Mouse (Mus musculus) heart, embryonic 10.5 days (tissue): ENCODE results near the gene Stk24. TPM values are rescaled to one million over a fixed set of nuclear protein-coding genes. Genes with fewer than 3 reads are reported as not detected.

Experiments used
- DNase-seq: peaks from one replicate; pipeline ENCODE4 v3.0.0-alpha.2; 2017; ENCODE audit warnings: low spot score
- H3K27ac ChIP-seq: fragments of 300-500 bp; sonication (generic); 2 replicates; pipeline ENCODE4 v1.5.1; 2016; ENCODE audit warnings: mild to moderate bottlenecking
- H3K27me3 ChIP-seq: fragments of 300-500 bp; sonication (generic); 2 replicates; pipeline ENCODE4 v1.6.1; 2016; ENCODE audit warnings: mild to moderate bottlenecking; ENCODE audit not compliant: poor library complexity, insufficient read depth, severe bottlenecking
- H3K36me3 ChIP-seq: fragments of 300-500 bp; sonication (generic); 2 replicates; pipeline ENCODE4 v1.6.1; 2016; ENCODE audit warnings: mild to moderate bottlenecking, moderate library complexity
- H3K4me1 ChIP-seq: fragments of 300-500 bp; sonication (generic); 2 replicates; pipeline ENCODE4 v1.6.1; 2016; ENCODE audit warnings: mild to moderate bottlenecking
- H3K4me3 ChIP-seq: fragments of 300-500 bp; sonication (generic); 2 replicates; pipeline ENCODE4 v1.5.1; 2016; ENCODE audit warnings: mild to moderate bottlenecking, moderate library complexity
- H3K9me3 ChIP-seq: fragments of 300-500 bp; sonication (generic); 2 replicates; pipeline ENCODE4 v1.6.1; 2016; ENCODE audit warnings: mild to moderate bottlenecking, moderate library complexity
- WGBS: fragments of 180-500 bp; shearing (Covaris S2); methylation state at CpG from one replicate; pipeline ENCODE4 v1.1.7; 2016; 5-methylcytosine and 5-hydroxymethylcytosine counted together
- polyA plus RNA-seq: library from polyadenylated mRNA; unstranded; fragments of >200 nt; fragmentation: Nextera tagmentation; extraction: Ambion mirVana; gene quantifications from 2 replicates; pipeline ENCODE4 v1.2.1, GENCODE M21; 2016

Gene Stk24
- polyA plus RNA-seq, 1 experiment from 2014 or later, result 39.8 TPM

DNA sequence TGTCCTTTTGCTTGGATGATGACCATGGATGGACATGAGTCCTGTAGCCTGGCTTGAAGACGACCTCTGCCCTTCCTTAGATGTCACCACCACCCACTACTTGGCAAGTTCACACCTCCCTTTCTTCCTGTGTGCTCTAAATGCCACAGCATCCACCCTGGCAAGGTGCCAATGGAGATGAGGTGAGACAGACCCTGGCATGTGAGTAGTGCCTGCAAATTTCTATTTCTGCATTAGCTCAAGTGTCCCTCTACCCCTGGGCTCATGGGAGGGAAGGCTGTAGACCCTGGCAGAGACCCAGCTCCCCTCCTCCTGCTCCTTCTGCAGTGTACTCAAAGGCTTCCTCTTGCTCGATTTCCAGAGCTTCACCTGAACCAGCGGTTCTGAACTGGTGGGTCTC lies 64.9 kb downstream of the Stk24 start:
- H3K27ac ChIP-seq, result peak overlapping the region; percentile 29; the same call in 1 of the 2 replicates
- H3K9me3 ChIP-seq, result no peaks in the 10 kb centered on the region
- no peaks in the 10 kb centered on the region for H3K36me3 ChIP-seq
- 72% methylated on average over 3 of the region's 3 CpGs for WGBS
- H3K27me3 ChIP-seq, result no peaks in the 10 kb centered on the region
- no peak overlapping the region for H3K4me3 ChIP-seq
- H3K4me1 ChIP-seq, result peaks cover 85% of the 10 kb centered on the region
- DNase-seq, result no peak

DNA sequence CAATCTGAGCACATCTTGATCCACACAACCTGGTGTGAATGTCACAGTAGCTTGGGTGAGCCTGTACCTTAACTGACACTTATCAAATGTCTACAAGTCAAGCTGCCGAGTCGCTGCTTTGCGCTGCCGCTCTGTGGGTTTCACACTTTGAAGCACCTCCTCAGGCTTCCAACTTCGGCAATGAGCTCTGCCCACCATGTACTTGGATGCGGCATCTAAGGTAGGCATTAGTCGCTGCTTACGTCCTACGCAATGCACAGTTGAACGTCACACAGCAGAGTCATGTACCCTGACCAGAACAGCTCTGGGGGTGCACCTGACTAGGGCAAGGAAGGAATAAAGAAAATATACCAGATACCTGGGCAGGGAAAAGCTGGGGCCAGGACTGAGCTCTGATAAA lies 66.5 kb downstream of the Stk24 start:
- Histone ChIP-seq H3K4me3 (no peak overlapping the region), H3K36me3 (no peaks in the 10 kb centered on the region), H3K27ac (peak overlapping the region; percentile 69; the same call in 1 of the 2 replicates), H3K4me1 (peaks cover 96% of the 10 kb centered on the region), H3K9me3 (no peaks in the 10 kb centered on the region), H3K27me3 (no peaks in the 10 kb centered on the region)
- DNase-seq, result no peak
- WGBS, result 77% methylated on average over 10 of the region's 10 CpGs

DNA sequence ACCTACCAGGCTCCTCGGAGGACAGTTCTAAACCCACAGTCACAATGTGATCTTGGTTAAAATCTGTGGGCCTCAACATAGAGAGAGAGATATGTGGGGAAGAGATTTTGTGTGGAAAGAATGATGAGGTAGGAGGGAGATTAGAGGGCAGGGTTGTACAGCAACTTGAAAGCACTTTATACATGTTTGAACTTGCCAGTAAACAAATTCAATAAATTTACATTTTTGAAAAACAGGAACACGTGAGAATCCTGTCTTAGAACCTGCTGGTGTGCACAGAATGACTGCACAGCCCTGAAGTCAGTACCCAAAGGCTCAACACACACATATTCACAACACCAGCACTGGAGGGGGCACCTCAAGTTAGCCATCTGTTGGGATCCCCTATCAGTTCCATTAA lies 68.7 kb downstream of the Stk24 start:
- no peak for DNase-seq
- H3K4me1 ChIP-seq, result peaks cover 84% of the 10 kb centered on the region

DNA sequence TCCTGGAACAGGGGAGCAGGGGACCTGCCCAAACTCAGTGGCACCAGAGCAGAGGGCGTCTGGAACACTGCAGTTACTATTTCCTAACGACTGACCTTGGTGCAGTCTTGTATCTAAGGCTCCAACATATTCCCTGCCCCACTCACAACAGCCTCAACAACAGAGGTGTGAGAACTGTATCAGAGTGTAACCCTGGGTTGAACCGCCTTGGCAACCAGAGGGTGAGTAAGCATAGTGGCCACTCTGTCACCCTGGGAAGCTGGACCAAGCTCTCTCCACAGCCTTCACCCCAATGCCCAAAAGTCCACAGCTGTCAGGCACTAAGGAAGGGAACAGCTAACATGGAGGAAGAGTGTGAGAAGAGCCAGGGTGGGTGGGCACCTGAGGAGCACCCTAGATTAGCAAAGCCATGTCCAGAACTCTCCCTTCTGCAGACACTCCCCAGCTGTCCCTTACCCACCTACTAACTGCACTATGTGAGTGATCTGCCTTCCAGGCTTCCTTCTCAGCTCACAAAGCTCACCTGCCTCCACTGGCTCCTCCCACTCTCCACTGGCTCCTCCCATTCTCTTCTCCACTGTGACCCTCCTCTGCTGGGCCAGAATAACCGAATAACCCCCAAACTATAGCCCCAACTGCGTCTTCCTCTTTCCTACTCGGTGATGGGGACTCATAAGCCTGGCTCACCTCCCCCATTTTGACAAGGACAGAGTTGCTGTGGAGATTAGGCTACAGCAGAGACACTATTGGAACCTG lies 69.3 kb downstream of the Stk24 start:
- peaks cover 81% of the 10 kb centered on the region for H3K4me1 ChIP-seq
- 69% methylated on average over 6 of the region's 6 CpGs for WGBS

More for the DNA sequence above, 68.7 kb downstream of the Stk24 start:
- Histone ChIP-seq H3K27ac (no peak overlapping the region), H3K27me3 (no peaks in the 10 kb centered on the region), H3K9me3 (no peaks in the 10 kb centered on the region), H3K4me3 (no peak overlapping the region), H3K36me3 (peaks cover 9% of the 10 kb centered on the region; the same call in 1 of the 2 replicates)
- 83% methylated on average over 2 of the region's 2 CpGs for WGBS

DNA sequence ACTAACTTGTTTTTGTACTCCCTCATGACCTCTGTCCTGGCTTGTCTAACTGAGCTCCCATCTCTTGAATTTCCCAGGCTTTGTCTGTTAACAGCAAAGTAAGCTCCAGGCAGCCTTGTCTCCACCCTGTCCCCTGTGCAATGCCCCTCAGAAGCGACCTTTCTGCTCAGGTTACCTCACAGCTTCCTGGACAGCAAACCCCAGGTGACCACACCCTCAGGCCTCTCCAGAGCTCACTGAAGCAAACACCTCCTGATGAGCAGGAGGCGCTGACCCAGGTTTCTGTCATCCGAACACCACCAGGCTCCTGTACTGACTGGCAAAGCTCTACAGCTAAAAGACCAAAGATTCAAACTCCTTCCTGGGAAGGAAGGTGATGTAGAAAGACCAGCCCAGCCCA lies 69.9 kb downstream of the Stk24 start:
- H3K27ac ChIP-seq, result peak overlapping the region; percentile 47; the same call in 1 of the 2 replicates
- DNase-seq, result no peak
- peaks cover 75% of the 10 kb centered on the region for H3K4me1 ChIP-seq
- H3K9me3 ChIP-seq, result no peaks in the 10 kb centered on the region
- peaks cover 9% of the 10 kb centered on the region; the same call in 1 of the 2 replicates for H3K36me3 ChIP-seq
- 73% methylated on average over 3 of the region's 3 CpGs for WGBS
- H3K27me3 ChIP-seq, result no peaks in the 10 kb centered on the region
- H3K4me3 ChIP-seq, result no peak overlapping the region

More for the DNA sequence above, 69.3 kb downstream of the Stk24 start:
- Histone ChIP-seq H3K9me3 (no peaks in the 10 kb centered on the region), H3K4me3 (no peak overlapping the region), H3K36me3 (peaks cover 9% of the 10 kb centered on the region; the same call in 1 of the 2 replicates), H3K27ac (peak overlapping the region; percentile 47), H3K27me3 (no peaks in the 10 kb centered on the region)
- no peak for DNase-seq

DNA sequence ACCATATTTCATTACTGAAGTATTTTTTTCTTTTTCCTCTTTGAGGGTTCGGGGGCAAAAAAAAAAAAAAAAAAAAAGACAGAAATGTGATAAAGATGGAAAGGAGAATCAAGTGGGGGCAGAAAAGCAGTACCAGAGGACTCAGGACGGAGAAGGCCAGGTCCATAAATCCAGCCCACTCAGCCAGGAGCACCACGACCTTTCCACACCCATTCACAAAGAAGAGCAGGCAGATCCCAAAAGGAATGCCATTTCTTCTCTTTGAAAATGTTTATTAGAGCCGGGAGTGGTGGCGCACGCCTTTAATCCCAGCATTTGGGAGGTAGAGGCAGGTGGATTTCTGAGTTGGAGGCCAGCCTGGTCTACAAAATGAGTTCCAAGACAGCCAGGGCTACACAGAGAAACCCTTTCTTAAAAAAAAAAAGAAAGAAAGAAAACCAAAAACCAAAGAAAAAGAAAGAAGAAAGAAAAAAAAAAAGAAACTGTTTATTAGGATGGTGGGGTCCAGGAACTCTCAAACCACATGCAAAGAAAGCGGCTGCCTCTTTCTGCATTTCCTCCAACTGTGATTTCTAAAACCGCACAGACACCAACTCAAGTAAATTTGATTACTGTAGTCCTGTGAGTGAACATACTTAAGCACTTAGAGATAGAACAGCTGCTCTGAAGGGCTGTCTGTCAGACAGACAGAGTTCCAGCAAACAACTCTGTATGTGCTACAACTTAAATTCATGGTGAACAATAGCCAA lies 74.3 kb downstream of the Stk24 start:
- 74% methylated on average over 8 of the region's 8 CpGs for WGBS
- H3K9me3 ChIP-seq, result no peaks in the 10 kb centered on the region
- no peak for DNase-seq
- peaks cover 28% of the 10 kb centered on the region for H3K36me3 ChIP-seq
- no peaks in the 10 kb centered on the region for H3K27me3 ChIP-seq
- H3K4me3 ChIP-seq, result no peak overlapping the region
- peaks cover 50% of the 10 kb centered on the region for H3K4me1 ChIP-seq
- no peak overlapping the region for H3K27ac ChIP-seq

DNA sequence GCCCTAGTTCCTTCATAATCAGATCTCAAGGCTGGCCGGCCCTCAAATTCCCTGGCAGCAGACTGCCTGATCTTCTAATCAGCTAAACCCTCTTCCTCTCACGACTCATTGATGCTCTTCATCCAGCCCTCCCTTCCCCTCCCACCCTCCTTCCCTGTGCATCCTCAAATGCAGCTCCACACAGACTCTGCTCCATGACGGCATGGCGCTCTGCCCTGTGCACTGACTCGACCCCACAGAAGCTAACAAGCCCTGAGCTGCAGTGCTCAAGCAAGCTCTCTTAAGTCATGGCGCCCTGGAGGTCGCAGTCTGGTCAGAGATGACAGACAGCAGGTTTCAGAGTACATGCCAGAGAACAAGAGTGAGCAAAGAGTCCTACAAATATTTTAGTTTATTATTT lies 75.3 kb downstream of the Stk24 start:
- H3K4me1 ChIP-seq, result peaks cover 41% of the 10 kb centered on the region
- no peaks in the 10 kb centered on the region for H3K9me3 ChIP-seq
- no peaks in the 10 kb centered on the region for H3K27me3 ChIP-seq
- no peak for DNase-seq
- H3K36me3 ChIP-seq, result peaks cover 38% of the 10 kb centered on the region
- WGBS, result 48% methylated on average over 7 of the region's 7 CpGs
- H3K27ac ChIP-seq, result no peak overlapping the region
- no peak overlapping the region for H3K4me3 ChIP-seq

DNA sequence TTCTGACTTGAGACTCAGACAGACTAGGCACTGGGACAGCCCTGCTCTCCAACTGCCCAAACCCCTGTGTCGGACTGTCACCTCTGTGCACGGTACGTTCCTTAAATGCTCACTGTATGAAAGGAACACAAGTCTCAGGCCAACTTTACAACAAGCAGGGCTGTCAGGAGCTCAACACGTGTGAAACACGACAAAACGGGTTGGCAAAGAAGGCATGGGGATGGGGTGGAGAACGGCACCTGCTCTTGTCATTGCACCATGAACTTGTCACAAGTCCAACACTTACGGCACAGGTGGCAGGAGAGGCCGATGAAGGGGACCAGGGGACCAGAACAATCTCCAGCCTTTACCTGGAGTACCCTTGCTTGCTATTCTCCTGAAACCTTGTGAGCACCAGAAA lies 80.7 kb downstream of the Stk24 start:
- H3K36me3 ChIP-seq, result peaks cover 65% of the 10 kb centered on the region
- DNase-seq, result no peak
- 90% methylated on average over 9 of the region's 9 CpGs for WGBS
- peaks cover 26% of the 10 kb centered on the region; the same call in 1 of the 2 replicates for H3K4me1 ChIP-seq
- no peak overlapping the region for H3K4me3 ChIP-seq
- H3K9me3 ChIP-seq, result no peaks in the 10 kb centered on the region
- no peak overlapping the region for H3K27ac ChIP-seq
- H3K27me3 ChIP-seq, result no peaks in the 10 kb centered on the region

DNA sequence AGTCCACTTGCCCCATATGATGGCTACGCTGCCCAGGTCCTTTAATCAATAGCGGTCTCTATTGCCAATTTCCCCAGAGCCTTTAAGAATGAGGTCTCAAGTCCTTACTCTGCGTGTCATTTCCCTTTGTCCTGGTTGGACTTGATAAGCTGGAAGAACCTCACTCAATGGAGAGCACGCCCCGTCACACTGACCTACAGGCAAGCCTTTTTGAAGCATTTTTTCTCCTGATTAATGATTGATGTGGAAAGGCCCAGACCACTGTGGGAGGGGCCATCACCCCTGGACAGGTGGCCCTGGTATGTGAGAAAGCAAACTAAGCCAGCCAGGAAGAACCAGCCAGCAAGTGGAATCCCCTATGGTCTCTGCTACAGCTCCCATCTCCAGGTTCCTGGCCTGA lies 81.3 kb downstream of the Stk24 start:
- WGBS, result 84% methylated on average over 5 of the region's 5 CpGs
- H3K4me1 ChIP-seq, result peaks cover 22% of the 10 kb centered on the region; the same call in 1 of the 2 replicates

DNA sequence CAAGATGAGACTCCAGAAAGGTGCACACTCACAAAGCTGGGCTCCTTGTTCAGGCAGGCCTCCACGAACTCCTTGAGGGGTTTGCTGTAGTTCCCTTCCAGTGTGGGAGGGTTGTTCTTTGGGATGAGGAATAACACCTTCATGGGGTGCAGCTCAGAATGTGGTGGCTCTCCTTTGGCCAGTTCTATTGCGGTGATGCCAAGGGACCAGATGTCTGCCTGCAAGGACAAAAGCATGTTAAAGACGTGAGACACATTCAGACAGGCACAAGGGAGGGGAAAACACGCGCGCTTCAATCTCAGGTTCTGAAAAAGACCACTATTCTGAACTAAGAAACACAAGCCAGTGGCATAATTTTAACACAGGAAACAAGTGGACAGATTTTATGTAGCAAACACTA lies 82.7 kb downstream of the Stk24 start:
- DNase-seq, result no peak
- Histone ChIP-seq H3K36me3 (peaks cover 81% of the 10 kb centered on the region), H3K27me3 (no peaks in the 10 kb centered on the region), H3K9me3 (no peaks in the 10 kb centered on the region), H3K4me3 (no peak overlapping the region), H3K4me1 (peaks cover 17% of the 10 kb centered on the region; the same call in 1 of the 2 replicates), H3K27ac (no peak overlapping the region)
- WGBS, result 96% methylated on average over 6 of the region's 6 CpGs

More for the DNA sequence above, 81.3 kb downstream of the Stk24 start:
- no peak overlapping the region for H3K27ac ChIP-seq
- no peaks in the 10 kb centered on the region for H3K27me3 ChIP-seq
- H3K36me3 ChIP-seq, result peaks cover 70% of the 10 kb centered on the region
- H3K4me3 ChIP-seq, result no peak overlapping the region
- H3K9me3 ChIP-seq, result no peaks in the 10 kb centered on the region
- DNase-seq, result no peak

DNA sequence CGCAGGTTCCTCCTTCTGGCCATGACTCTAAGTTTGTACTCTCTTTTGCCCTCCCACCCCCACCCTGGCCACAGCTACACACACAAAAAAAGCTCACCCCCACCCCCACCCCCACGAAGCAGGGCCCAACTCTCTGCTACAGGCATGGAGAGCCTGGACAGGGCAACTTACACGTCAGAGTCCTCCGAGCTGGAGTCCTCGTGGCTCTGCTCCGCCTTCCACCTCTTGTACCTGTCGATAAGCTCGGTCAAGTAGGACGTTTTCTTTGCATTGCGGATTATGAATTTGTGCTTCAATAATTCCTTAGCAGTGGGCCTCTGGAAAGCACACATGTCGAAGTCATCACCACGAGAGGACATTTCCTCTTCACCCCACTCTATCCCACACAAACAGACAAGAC lies 85.3 kb downstream of the Stk24 start:
- H3K36me3 ChIP-seq, result peaks cover 81% of the 10 kb centered on the region
- no peak overlapping the region for H3K27ac ChIP-seq
- WGBS, result 76% methylated on average over 12 of the region's 12 CpGs
- no peaks in the 10 kb centered on the region for H3K27me3 ChIP-seq
- H3K4me1 ChIP-seq, result peaks cover 13% of the 10 kb centered on the region; the same call in 1 of the 2 replicates
- DNase-seq, result no peak
- H3K9me3 ChIP-seq, result no peaks in the 10 kb centered on the region
- no peak overlapping the region for H3K4me3 ChIP-seq

DNA sequence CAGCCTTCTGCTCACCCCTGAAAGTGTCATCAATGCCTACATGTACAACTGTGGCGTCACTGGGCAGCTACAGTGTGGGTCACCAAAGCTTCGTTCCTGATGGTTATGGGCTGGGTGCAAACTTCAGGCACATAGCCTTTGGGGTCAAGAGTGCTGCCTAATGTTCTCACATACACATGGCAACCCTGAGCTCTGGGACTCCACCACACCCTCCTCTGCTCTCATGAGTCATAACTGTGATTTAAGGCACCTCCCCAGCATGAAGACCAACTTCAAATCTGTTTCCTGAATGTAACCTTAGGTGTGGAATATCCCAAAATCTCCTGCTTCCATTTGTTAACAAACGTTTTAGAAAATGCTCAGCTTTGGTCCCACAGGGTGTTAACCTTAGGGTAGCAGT lies 87.4 kb downstream of the Stk24 start:
- no peak overlapping the region for H3K27ac ChIP-seq
- peaks cover 7% of the 10 kb centered on the region; the same call in 1 of the 2 replicates for H3K4me1 ChIP-seq
- peaks cover 86% of the 10 kb centered on the region for H3K36me3 ChIP-seq
- no peak for DNase-seq
- H3K27me3 ChIP-seq, result no peaks in the 10 kb centered on the region
- H3K9me3 ChIP-seq, result no peaks in the 10 kb centered on the region
- H3K4me3 ChIP-seq, result no peak overlapping the region
- 86% methylated on average over 3 of the region's 3 CpGs for WGBS

DNA sequence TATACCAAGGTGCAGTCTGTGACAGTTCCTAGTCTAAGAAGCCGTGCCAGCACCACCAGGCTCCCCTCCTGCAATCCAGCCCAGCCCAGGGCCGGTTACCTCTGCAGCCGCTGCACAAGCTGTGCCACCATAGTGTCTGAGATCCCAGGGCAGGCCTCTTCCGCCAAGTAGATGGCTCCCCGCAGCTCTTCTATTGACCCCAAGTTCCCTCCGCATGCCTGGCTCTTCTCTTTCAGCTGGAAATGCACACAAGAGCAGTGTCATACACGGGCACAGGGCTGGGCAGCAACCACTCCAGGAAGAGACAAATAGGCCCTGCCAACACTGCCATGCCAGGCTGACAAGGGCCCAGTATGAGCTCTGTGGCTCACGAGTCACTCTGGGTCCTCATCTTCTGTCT lies 87.9 kb downstream of the Stk24 start:
- peaks cover 7% of the 10 kb centered on the region; the same call in 1 of the 2 replicates for H3K4me1 ChIP-seq
- DNase-seq, result no peak
- no peak overlapping the region for H3K4me3 ChIP-seq
- 94% methylated on average over 8 of the region's 8 CpGs for WGBS
- no peaks in the 10 kb centered on the region for H3K9me3 ChIP-seq
- H3K27ac ChIP-seq, result no peak overlapping the region
- peaks cover 85% of the 10 kb centered on the region for H3K36me3 ChIP-seq
- no peaks in the 10 kb centered on the region for H3K27me3 ChIP-seq
